Mouse (Mus musculus) stomach, embryonic 14.5 days (tissue): ENCODE results near the gene Dnah2. TPM values are rescaled to one million over a fixed set of nuclear protein-coding genes. Genes with fewer than 3 reads are reported as not detected.
A peak's percentile ranks its signal among the peaks of the same experiment; 100 is the strongest.
"Not testable (repeated sequence)": the region's sequence is repeated elsewhere in the genome, so short reads cannot be mapped to it uniquely, and the experiment has no call there.

Experiments used
- ATAC-seq: fragments of 200-750 bp; cut with Nextera tagmentation; 2 replicates; pipeline ENCODE4 v1.8.0; 2017; ENCODE audit warnings: low read depth, moderate TSS enrichment; ENCODE audit not compliant: insufficient number of reproducible peaks, insufficient read depth, low FRiP score
- H3K27ac ChIP-seq: fragments of 300-500 bp; sonication (generic); 2 replicates; pipeline ENCODE4 v1.5.1; 2014; ENCODE audit warnings: mild to moderate bottlenecking, low read length, moderate library complexity, mixed read lengths
- H3K27me3 ChIP-seq: fragments of 300-500 bp; sonication (generic); 2 replicates; pipeline ENCODE4 v1.6.1; 2014; ENCODE audit warnings: low read length, control low read depth, mixed read lengths; ENCODE audit not compliant: control insufficient read depth, insufficient read depth
- H3K36me3 ChIP-seq: fragments of 300-500 bp; sonication (generic); 2 replicates; pipeline ENCODE4 v1.6.1; 2014; ENCODE audit warnings: mild to moderate bottlenecking, control low read depth, low read length, moderate library complexity, mixed read lengths; ENCODE audit not compliant: control insufficient read depth, insufficient read depth
- H3K4me1 ChIP-seq: fragments of 300-500 bp; sonication (generic); 2 replicates; pipeline ENCODE4 v1.6.1; 2014; ENCODE audit warnings: low read length, control low read depth, mixed read lengths; ENCODE audit not compliant: control insufficient read depth, insufficient read depth
- H3K4me2 ChIP-seq: fragments of 300-500 bp; sonication (generic); replicated peaks from 2 replicates; pipeline ENCODE4 v1.6.1; 2014; ENCODE audit warnings: low read depth, low read length, control low read depth
- H3K4me3 ChIP-seq: fragments of 300-500 bp; sonication (generic); 2 replicates; pipeline ENCODE4 v1.5.1; 2014; ENCODE audit warnings: low read depth, low read length, control low read depth
- H3K9ac ChIP-seq: fragments of 300-500 bp; sonication (generic); replicated peaks from 2 replicates; pipeline ENCODE4 v1.6.1; 2014; ENCODE audit warnings: low read depth, mild to moderate bottlenecking, control low read depth, low read length, moderate library complexity, mixed read lengths
- H3K9me3 ChIP-seq: fragments of 300-500 bp; sonication (generic); 2 replicates; pipeline ENCODE4 v1.6.1; 2016; ENCODE audit warnings: low read depth, low read length, control low read depth; ENCODE audit not compliant: control insufficient read depth
- WGBS: fragments of 180-500 bp; shearing (Covaris S2); extraction: QIAGEN DNeasy Blood & Tissue Kit; methylation state at CpG from one replicate; pipeline ENCODE4 v1.1.7; 2014; 5-methylcytosine and 5-hydroxymethylcytosine counted together
- polyA plus RNA-seq: library from polyadenylated mRNA; unstranded; fragments of >200 nt; fragmentation: Nextera tagmentation; extraction: Ambion mirVana; gene quantifications from 2 replicates; pipeline ENCODE4 v1.2.1, GENCODE M21; 2014

Gene Dnah2
- polyA plus RNA-seq, 1 experiment from 2014 or later: 1.4 TPM

- peaks cover 38% of the 10 kb centered on the region; the same call in 1 of the 2 replicates for H3K4me1 ChIP-seq
- 0 out of 2 replicates have a peak overlapping the region, but pooled peaks have one; percentile 61 for H3K4me3 ChIP-seq
- no peaks in the 10 kb centered on the region for H3K9me3 ChIP-seq
- H3K9ac ChIP-seq: peak overlapping the region; percentile 25; the same call in 1 of the 2 replicates
- peaks cover 39% of the 10 kb centered on the region for H3K36me3 ChIP-seq
- 29% methylated on average over 21 of the region's 21 CpGs for WGBS
- no peaks in the 10 kb centered on the region for H3K27me3 ChIP-seq
- ATAC-seq: no peak
- H3K27ac ChIP-seq: no peak overlapping the region; the same call in 1 of the 2 replicates
- H3K4me2 ChIP-seq: peak overlapping the region; percentile 76
These were observed 150.3 kb downstream of the Dnah2 start for GRCm38 (mm10) chr11:69398486-69399200.

GRCm38 (mm10) chr11:69398059-69398458 lies 150.9 kb downstream of the Dnah2 start, which contains the start of gene Tmem88:
Gene Tmem88, minus strand, starts transcription at chr11:69398234.
- Histone ChIP-seq H3K4me1 (peaks cover 38% of the 10 kb centered on the region; the same call in 1 of the 2 replicates), H3K27ac (peak within 1 kb of the TSS; percentile 90), H3K9ac (peak within 1 kb of the TSS; percentile 25), H3K4me3 (peak within 1 kb of the TSS; percentile 61), H3K9me3 (no peaks in the 10 kb centered on the region), H3K4me2 (peak within 1 kb of the TSS; percentile 76), H3K36me3 (peaks cover 33% of the 10 kb centered on the region), H3K27me3 (no peaks in the 10 kb centered on the region)
- no peak for ATAC-seq
- 7% methylated on average over 16 of the region's 16 CpGs for WGBS

- Histone ChIP-seq H3K27ac (peak overlapping the region; percentile 90), H3K4me3 (peak overlapping the region; percentile 61), H3K4me1 (peaks cover 38% of the 10 kb centered on the region; the same call in 1 of the 2 replicates), H3K4me2 (peak overlapping the region; percentile 76), H3K36me3 (peaks cover 29% of the 10 kb centered on the region), H3K27me3 (no peaks in the 10 kb centered on the region), H3K9me3 (no peaks in the 10 kb centered on the region), H3K9ac (peak overlapping the region; percentile 25; the same call in 1 of the 2 replicates)
- 14% methylated on average over 24 of the region's 24 CpGs for whole genome bisulfite sequencing
- ATAC-seq: no peak
These were observed 151.3 kb downstream of the Dnah2 start for GRCm38 (mm10) chr11:69397581-69398057.

GRCm38 (mm10) chr11:69396772-69397171 lies 152.1 kb downstream of the Dnah2 start:
- peak overlapping the region; percentile 61; the same call in 1 of the 2 replicates for H3K4me3 ChIP-seq
- H3K4me2 ChIP-seq: peak overlapping the region; percentile 76
- no peaks in the 10 kb centered on the region for H3K27me3 ChIP-seq
- peak overlapping the region; percentile 49 for H3K9ac ChIP-seq
- H3K27ac ChIP-seq: peak overlapping the region; percentile 90; the same call in 1 of the 2 replicates
- no peaks in the 10 kb centered on the region for H3K9me3 ChIP-seq
- H3K36me3 ChIP-seq: peaks cover 21% of the 10 kb centered on the region
- 30% methylated on average over 11 of the region's 11 CpGs for WGBS
- peaks cover 38% of the 10 kb centered on the region; the same call in 1 of the 2 replicates for H3K4me1 ChIP-seq
- no peak for ATAC-seq

GRCm38 (mm10) chr11:69395634-69396373 lies 153.1 kb downstream of the Dnah2 start:
- WGBS: under 1% methylated on average over 48 of the region's 48 CpGs
- no peaks in the 10 kb centered on the region for H3K9me3 ChIP-seq
- no peaks in the 10 kb centered on the region for H3K27me3 ChIP-seq
- H3K9ac ChIP-seq: peak overlapping the region; percentile 49
- peak overlapping the region; percentile 90 for H3K27ac ChIP-seq
- H3K36me3 ChIP-seq: peaks cover 15% of the 10 kb centered on the region
- H3K4me2 ChIP-seq: peak overlapping the region; percentile 76
- ATAC-seq: peak; percentile 85
- H3K4me1 ChIP-seq: peaks cover 38% of the 10 kb centered on the region; the same call in 1 of the 2 replicates
- H3K4me3 ChIP-seq: peak overlapping the region; percentile 61

GRCm38 (mm10) chr11:69395235-69395633 lies 153.7 kb downstream of the Dnah2 start, which contains the start of the genes Naa38 and Cyb5d1:
Gene Naa38, plus strand, starts transcription at chr11:69395487.
Gene Cyb5d1, minus strand, starts transcription at chr11:69395631.
- Histone ChIP-seq H3K4me3 (peak within 1 kb of the TSS; percentile 61), H3K27ac (peak within 1 kb of the TSS; percentile 90), H3K4me1 (peaks cover 36% of the 10 kb centered on the region; the same call in 1 of the 2 replicates), H3K4me2 (peak within 1 kb of the TSS; percentile 76), H3K9ac (peak within 1 kb of the TSS; percentile 49)
- under 1% methylated on average over 21 of the region's 24 CpGs for WGBS
- not testable (repeated sequence) for H3K36me3 ChIP-seq, H3K27me3 ChIP-seq, H3K9me3 ChIP-seq
- peak; percentile 80 for ATAC-seq

GRCm38 (mm10) chr11:69394591-69395167 lies 154.2 kb downstream of the Dnah2 start:
- ATAC-seq, H3K9me3 ChIP-seq, H3K27me3 ChIP-seq, H3K36me3 ChIP-seq: not testable (repeated sequence)
- peak overlapping the region; percentile 68 for H3K4me2 ChIP-seq
- WGBS: 2% methylated on average over 31 of the region's 31 CpGs
- peaks cover 30% of the 10 kb centered on the region; the same call in 1 of the 2 replicates for H3K4me1 ChIP-seq
- 0 out of 2 replicates have a peak overlapping the region, but pooled peaks have one; percentile 27 for H3K27ac ChIP-seq
- H3K4me3 ChIP-seq: peak overlapping the region; percentile 61
- H3K9ac ChIP-seq: peak overlapping the region; percentile 49
